Mouse (Mus musculus) embryo, embryonic 10.5 days (tissue): ENCODE measurements around the gene Clpsl2.
"Not testable (repeated sequence)": the region's sequence is repeated elsewhere in the genome, so short reads cannot be mapped to it uniquely, and the experiment has no call there.

Experiments
- DNase-seq: peaks from one replicate; pipeline ENCODE4 v3.0.0-alpha.2; 2015; ENCODE audit warnings: low spot score

Clpsl2 gene

DNA sequence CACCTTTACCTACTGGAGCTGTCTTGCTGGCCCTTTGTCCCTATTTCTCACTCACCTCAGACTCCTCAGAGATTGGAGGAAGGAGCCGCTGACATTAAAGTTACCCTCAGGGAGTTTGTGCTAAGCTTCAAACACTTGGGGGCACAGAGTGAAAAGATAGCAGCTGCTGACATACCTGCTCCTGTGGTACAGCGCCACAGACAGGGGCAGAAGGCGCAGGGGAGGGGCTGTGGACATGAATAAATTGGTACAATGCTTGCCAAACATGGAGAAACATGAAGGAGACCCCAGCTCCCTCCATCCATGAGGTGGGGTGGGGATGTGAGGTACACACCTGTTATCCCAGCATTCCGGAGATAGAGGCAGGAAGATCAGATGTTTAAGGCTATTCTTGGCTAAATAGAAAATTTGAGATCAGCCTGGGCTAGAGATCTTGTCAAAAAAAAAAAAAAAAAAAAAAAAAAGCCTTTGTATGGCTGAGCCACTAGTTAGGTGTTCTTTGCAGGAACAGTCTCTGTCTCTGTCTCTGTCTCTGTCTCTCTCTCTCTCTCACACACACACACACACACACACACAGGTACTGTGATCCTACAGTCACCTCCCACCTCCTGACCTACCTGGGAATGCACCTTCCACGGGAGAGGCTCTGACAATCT lies 28.0 kb upstream of the Clpsl2 start:
- DNase-seq: no peak

DNA sequence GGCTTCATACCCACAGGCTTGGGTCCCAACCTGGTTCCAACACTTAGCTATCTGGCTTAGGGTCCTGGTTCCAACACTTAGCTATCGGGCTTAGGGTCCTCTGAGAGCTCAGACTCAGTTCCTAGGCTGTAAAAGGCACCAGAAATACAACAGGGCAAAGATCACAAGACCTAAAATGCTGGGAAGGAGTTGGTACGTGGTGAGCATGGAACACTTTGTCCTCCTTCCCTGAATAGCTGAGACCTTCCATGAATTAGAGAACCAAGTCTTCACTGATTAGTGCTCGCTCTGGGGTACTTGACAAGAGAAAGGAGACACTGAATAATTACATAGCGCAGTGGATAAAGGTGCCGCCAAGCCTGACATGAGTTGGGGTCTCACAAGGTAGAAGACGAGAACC lies 27.3 kb upstream of the Clpsl2 start:
- no peak for DNase-seq

DNA sequence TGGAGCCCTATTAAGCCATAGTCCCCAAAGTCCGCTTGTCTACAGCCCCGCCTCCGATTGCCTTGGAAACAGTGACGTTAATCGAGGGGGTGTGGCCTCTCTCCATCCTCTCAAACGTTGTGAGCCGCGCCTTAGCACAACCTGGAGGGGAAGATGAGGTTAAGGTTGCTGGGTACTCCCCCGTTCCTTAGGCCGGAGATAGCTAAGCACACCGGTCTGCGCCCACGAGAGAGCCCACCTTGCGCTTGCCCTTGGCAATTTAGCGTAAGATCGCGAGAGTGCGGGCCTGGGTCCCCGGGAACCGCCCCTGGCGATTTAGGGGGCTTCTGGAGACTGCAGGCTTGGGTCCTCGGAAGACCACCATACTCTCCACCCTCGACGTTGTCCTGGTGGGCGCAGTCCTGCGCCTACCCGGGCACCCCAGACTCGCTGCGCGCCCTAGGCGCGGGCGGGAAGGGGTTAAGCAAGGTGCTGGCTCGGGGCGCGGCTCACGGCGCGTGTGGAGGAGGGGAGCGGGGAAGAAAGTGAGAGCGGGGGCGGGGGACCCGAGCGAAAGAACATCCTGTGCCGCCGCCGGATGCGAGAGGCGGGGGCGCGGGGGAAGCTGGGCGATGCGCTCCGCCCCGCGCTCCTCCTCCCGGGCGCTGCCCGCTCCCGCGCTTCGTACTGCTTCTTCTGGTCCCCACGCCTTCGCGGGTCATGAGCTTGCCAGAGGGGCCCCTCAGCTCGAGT lies 26.4 kb upstream of the Clpsl2 start:
- DNase-seq: peak; percentile 94

DNA sequence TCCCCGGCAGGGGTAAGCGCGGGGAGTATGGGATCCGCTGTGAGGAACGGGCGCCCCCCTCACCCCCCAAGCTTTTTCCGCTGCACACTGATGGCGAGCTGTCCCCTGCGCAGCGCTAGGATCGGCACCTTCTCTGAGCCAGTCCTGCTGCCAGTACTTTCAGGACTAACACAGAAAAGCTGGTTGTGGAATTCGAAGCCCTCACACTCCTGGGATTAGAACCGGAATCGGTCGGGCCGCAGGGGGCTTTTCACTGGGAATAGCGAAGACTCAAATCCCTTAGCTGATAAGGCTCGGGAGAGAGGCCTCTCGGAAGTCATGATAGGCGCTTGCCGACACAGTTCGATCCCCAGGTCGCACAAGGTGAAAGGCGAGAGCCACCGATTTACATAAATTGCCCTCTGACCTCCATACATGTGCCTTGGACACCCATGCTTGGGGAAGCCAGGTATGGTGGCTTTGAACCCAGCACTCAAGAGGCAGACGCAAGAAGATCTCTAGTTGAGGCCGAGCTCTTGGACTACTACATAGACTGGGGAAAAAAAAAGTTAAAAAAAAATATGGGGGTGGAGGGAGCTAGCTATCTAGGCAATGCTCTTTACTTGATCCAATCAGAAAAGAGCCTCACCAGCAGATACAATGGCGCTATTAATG lies 25.7 kb upstream of the Clpsl2 start:
- DNase-seq: peak; percentile 65

DNA sequence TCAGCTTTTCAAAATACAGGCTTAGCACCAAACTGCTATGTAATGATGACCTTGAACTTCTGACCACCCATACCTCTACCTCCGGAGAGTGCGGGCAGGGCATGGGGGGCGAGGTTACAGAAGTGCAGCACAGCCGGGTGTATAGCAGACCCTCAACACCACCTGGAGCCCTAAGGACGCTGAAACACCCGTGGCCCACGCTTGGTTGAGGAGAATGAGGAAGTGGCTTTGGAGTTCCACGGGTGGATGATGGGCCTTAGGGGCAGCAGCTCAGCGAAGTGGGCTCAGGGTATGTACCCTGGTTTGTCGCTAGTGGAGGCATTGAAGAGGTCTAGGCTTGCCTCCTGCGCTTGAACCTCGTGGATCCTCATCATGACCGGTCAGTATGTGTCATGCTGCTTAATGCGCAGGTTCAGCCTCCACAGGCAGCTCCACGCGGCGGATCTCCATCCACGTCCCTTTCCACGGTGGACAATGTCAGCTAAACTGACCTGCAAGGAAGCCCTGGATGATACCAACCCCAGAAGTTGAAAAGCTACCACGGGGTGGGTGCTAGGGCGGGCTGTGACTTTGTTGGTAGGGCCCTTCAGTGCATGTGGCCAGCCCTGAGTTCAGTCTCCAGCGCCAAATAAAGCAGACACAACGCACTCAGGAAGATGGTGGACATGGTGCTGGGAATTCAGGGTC lies 25.1 kb upstream of the Clpsl2 start:
- no peak for DNase-seq

DNA sequence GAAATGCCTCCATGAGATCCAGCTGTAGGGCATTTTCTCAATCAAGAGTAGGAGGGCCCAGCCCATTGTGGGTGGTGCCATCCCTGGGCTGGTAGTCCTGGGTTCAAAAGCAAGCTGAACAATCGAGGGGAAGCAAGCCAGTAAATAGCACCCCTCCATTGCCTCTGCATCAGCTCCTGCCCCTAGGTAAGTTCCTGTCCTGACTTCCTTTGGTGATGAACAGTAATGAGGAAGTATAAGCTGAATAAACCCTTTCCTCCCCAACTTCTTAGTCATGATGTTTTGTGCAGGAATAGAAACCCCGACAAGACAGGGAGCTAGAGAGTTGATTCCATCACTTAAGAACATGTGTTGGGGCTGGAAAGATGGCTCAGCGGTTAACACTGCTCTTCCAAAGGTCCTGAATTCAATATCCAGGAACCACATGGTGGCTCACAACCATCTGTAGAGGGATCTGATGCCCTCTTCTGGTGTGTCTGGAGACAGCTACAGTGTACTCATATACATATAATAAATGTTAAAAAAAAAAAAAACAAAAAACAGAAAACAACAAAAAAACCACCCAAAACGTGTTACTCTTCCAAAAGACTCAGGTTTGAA lies 24.3 kb upstream of the Clpsl2 start:
- DNase-seq: no peak

DNA sequence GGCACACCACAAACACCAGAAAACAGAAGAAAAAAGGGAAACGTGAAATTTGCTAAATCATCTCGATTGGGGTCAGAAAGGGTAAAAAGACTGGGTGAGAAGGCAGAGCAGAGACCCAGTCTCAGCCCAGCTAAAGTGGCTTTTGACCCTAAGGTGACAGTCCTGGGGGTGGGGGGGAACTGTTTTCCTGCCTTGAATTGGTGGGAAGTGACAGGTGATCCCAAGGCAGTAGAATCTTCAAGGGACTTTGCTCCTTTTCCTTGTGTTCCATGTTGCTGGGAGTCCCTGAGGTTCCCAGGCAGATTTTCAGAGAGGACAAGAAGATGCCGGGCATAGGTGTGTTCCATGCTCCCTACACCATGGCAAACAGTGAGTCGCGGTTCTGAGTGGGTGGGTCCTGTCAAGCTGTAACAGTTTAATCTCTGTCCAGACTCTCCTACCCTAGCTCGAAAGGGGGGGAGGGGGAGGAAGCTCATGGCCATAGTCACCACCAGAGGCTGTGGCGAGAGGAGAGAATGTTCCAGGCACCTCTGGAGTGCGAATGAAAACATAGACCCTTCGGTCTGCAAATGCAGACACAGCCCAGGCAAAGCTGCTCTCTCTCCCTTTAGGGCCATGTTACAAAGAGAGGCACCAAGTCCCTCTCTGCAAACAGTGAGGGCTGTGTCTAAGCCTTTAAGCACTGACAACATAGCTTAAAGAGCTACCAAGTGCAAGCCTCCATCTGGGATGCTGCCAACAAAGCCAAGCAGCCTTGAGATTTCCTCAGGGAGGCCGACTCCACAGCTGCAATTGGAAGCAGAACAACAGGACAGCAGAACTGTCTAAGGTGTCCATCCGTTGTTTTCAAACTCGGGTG lies 21.8 kb upstream of the Clpsl2 start:
- DNase-seq: no peak

DNA sequence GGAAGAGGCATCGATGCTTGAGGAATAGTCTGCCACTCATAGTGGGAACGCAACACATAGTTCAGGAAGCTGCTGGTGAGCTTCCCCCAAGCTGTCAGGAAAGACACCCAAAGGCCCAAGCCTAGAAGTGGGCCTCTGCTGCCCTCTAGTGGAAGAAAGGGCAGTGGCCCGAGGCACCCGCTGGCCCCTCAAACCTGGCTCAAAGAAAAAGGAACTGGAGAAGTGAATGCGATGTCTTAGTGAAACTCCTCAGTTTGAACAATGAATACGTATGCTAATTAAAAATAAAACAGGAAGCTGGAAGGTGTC lies 21.2 kb upstream of the Clpsl2 start:
- peak; percentile 91 for DNase-seq

DNA sequence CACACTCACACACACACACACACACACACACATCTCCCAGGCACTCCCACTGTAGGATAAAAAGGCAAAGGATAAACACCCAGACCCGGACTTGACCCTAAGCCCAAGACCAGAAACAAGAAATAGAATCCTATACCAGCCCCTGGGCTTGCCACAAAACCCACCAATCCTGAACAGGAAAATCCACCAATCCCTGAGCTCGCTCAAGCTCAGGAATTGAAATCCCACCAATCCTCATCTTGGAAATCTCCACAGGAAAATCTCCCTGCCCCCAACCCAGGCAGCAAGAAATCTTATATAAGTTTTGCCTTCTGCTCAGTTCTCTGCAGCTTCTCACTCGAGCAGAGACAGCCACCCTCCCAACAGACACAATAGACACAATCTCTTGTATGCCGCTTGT lies 20.1 kb upstream of the Clpsl2 start:
- DNase-seq: no peak

DNA sequence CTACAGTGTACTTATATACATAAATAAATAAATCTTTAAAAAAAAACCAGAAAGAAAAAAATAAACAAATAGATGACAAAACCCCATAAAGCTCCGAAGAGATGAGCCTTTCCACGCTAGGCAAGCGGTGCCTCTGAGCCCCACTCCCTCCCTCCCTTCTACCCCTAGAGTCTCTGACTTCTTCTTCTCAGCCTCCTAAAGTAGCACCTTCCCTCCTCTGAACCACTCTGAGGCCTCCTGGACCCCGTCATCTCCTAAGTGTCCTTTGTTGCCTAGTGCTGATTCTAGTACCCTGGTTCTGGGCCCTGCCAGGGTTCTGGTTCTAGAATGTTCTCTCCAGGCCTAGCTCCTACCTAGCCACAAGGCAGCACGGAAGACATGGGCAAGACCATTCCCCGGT lies 18.7 kb upstream of the Clpsl2 start, which contains the start of gene Armc12:
Armc12 (plus strand) TSS at position 301 of the 400 bp plus-strand sequence.
- DNase-seq: no peak

DNA sequence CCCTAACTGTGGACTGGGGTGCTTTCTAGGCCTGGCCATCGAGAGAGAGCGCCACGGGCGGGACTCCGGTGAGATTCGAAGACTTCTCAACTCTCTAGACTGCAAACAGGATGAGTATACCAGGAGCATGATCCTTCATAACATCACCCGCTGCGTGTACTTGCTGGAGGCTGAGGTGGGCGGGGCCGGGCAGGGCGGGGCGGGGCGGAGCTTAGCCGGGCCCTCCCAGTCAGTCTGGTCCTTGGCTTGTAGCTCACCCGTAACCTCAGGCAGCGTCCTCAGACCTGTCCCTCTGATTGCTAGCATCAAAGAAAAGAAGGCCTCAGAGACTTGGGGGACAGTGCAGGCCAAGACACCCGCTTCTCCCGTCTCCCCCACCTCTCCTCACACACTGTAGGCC lies 17.3 kb upstream of the Clpsl2 start:
- DNase-seq: peak; percentile 53

DNA sequence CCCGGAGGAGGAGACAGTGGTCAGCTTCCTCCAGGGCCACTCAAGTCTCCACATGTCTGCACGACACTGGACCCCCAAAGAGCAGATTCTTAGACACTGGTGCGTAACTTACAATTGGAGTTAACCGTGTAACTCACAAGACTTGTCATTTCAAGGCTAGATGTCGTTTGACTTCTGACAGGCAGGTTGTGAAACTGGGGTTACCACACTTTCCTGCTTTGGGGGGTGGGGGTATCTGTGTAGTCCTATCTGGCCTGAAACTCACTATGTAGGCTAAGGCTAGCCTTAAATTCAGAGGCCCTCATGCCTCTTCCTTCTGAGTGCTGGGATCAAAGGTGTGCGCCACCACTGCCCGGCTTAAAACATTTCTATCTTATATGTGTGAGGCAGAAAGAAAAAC lies 16.7 kb upstream of the Clpsl2 start:
- DNase-seq: no peak

DNA sequence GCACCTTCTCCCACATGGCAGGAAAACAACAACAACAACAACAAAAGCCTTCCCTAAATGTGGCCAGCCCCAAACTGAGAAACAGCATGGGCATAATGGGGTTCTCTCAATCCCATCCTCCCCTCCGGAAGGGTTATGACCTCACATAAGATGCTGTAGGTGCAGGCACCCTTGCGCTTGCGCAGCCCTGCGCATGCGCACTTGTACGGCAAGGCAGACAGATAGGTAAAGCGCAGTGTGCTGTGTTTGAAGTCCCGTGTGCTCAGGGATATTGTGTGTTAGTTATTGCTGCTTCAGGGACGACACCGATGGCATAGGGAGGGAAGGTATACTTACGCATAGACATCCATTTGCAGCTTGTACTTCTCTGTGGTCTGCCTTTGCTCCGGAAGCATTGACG lies 15.9 kb upstream of the Clpsl2 start:
- no peak for DNase-seq

DNA sequence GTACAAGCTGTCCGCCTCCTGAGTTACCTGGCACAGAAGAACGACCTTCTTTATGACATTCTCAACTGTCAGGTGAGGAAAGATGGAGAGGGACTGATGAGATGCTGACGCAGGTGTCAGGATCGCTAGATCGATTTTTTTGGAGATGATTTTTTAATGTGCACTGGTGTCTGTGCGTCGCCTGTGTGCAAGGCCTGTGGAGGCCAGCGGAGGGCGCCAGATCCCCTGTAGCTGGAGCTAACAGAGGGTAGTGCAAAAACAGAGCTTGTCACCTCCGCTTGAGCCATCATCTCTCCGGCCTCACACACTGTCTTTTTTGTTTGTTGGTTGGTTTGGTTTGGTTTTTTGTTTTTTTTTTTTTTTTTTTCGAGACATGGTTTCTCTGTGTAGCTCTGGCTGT lies 11.3 kb upstream of the Clpsl2 start:
- no peak for DNase-seq

DNA sequence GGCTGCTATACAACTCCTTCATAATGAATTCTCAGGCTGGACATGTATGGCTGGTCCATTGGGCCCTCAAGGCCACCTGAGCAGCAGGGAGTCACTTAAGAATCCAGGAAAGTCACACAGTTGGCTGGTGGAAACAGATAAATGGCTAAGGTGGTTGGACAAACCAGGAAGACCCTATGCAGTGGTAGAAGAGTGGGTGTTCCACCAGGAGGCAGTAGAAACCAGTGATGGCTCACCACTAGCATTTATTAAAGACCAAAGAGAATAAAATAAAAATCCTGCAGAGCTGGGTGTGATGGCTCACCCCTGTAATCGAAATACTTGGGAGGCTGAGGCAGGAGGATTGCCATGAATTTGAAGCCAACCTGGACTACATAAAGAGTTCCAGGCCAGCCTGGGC lies 2.3 kb upstream of the Clpsl2 start:
- no peak for DNase-seq

DNA sequence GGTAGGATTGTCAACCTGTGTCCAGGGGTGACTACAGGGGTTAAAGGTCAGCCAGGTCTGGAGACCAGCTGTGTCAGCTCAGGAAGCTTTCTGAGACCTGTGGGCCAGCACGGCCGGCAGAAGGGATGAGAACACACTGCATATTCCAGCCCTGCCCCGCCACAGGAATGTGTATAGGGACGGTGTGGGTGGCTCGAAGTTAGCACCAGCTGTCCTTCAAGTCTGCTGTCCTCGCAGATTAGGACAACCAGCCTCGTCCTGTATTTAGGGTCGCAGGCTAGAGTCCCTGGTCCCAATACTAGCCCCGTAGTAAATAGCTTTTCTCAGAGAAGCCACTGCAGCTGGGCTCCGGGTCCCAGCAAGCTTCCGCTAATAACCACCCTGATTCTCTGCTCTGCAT lies 661 bp upstream of the Clpsl2 start:
- no peak for DNase-seq

DNA sequence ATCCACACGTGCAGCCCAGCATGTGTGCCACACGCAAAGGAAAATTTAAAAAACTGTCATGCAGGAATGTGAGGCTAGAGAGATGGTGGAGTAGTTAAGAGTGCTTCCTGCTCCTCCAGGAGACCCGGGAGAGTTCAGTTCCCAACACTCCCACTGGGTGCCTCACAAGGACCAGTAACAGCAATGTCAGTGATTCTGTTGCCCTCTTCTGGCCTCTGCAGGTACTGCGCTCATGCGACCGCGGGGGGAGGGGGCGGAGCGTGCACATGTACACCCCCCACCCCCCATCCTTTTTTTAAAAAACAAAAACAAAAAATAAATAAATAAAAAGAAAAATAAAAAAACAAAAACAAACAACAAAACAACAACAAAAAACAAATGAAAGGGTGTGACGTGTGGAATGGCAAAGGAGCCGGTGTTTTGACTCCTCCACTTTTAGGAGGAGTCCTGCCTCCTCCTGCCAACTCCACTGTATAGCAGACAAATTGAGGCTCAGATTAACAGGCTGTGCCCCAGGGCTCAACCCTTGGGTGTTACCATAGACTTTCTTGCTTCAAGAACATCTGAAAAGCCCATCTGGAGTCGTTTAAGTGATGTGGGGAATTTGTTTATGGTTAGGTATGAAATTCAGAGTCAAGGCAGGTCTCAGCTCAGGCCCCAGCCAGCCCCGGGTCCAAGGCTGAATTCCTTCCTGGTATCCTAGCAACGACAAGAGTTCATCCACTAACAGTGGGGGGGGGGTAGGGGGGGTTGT lies 4.0 kb downstream of the Clpsl2 start:
- peak; percentile 83 for DNase-seq

DNA sequence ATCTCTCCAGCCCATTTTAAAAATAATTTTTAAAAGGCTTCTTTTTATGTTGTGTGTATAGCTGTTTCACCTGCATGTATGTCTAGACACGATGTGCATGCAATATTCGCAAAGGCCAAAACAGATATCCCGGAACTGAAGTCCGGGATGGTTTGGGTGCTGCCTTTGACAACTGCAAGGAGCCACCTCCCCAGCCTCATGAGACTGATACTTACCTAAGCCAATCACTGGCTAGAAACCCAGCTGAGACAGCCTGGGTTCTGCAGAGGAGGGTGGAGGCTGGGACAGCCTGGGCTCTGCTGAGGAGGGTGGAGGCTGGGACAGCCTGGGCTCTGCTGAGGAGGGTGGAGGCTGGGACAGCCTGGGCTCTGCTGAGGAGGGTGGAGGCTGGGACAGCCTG lies 4.8 kb downstream of the Clpsl2 start:
- DNase-seq: not testable (repeated sequence)

DNA sequence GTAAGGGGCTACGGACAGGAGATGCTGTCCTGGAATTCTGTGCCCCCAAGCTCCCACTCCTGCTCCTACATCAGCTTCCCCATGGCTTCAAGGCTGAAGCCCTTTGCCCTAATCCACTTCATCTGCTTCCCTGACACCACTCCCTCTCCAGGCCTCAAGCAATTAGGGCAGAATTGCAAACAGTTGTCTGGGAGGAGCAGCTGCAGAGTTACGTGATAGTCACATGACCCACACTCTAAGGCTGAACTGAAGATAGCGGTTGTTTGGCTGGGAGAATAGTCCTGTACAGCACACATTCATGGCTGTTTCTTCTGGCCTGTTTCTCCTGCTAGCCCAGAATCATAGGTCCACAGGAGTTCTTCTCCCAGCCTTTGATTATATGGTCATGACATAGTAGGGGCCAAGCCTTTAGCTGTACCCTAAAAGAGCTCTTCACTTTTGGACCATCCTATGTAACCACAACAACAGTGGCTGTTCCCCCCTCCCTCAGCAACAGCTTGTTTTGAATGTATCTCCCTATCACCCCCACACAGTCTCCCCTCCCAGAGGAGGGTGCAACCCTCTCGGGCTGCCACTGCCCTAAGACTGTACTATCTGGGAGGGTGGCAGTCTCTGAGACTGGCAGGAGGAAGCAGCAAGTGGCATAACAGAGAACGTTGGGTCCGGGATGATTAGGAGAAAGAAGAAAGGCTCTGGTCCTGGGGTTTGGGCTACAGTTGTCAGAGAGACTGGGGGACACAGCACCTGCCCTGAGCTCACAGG lies 7.6 kb downstream of the Clpsl2 start:
- peak; percentile 65 for DNase-seq

DNA sequence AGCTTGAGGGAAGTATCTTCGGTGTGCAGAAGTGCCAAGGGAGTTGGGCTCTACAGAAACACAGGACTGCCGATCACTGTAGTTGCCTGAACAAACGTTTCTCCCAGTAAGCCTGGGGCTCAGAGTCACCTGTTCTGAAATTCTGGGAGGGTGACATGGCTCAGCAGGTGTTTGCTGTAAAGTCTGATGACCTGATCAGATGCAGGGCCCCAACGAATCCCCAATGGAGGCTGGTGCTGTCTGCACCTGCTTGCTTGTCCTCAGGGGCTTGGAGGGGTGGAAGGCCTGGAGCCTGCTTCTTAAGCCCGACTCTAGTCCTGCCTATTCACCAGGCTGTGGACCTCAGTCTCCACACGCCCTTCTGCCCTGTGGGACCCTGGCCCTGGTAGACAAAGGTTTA lies 8.6 kb downstream of the Clpsl2 start:
- no peak for DNase-seq
